Mouse (Mus musculus): ENCODE results near the gene Rad51c.
A peak's percentile ranks its signal among the peaks of the same experiment; 100 is the strongest.
"Not testable (repeated sequence)": the region's sequence is repeated elsewhere in the genome, so short reads cannot be mapped to it uniquely, and the experiment has no call there.

The Rad51c gene

GRCm38 (mm10) chr11:87432447-87432846 is 27.7 kb upstream of the Rad51c start:
- DNase-seq (ENCODE audit: low read depth, low spot score), result no peak

- DNase-seq (ENCODE audit: low read depth, low spot score), result not testable (repeated sequence)
Observed at GRCm38 (mm10) chr11:87431813-87432212, 27.1 kb upstream of the Rad51c start.

- DNase-seq (ENCODE audit: low read depth, low spot score), result no peak
Observed at GRCm38 (mm10) chr11:87430374-87430773, 25.6 kb upstream of the Rad51c start.

GRCm38 (mm10) chr11:87429363-87429762 is 24.6 kb upstream of the Rad51c start:
- DNase-seq (ENCODE audit: low read depth, low spot score), result no peak

GRCm38 (mm10) chr11:87428051-87428673 is 23.4 kb upstream of the Rad51c start:
- no peak for DNase-seq (ENCODE audit: low read depth, low spot score)

GRCm38 (mm10) chr11:87427273-87428050 is 22.7 kb upstream of the Rad51c start:
- DNase-seq (ENCODE audit: low read depth, low spot score), result no peak

- DNase-seq (ENCODE audit: low read depth, low spot score), result peak; percentile 86
Observed at GRCm38 (mm10) chr11:87426450-87427250, 21.9 kb upstream of the Rad51c start.

GRCm38 (mm10) chr11:87426121-87426449 is 21.3 kb upstream of the Rad51c start:
- DNase-seq (ENCODE audit: low read depth, low spot score), result no peak

GRCm38 (mm10) chr11:87423551-87424325 is 19.0 kb upstream of the Rad51c start:
- DNase-seq (ENCODE audit: low read depth, low spot score), result no peak

GRCm38 (mm10) chr11:87422511-87423340 is 18.0 kb upstream of the Rad51c start:
- DNase-seq (ENCODE audit: low read depth, low spot score), result peak; percentile 84

GRCm38 (mm10) chr11:87421760-87422201 is 17.0 kb upstream of the Rad51c start:
- DNase-seq (ENCODE audit: low read depth, low spot score), result no peak

GRCm38 (mm10) chr11:87420861-87421260 is 16.1 kb upstream of the Rad51c start:
- no peak for DNase-seq (ENCODE audit: low read depth, low spot score)

GRCm38 (mm10) chr11:87416120-87416519 is 11.4 kb upstream of the Rad51c start:
- DNase-seq (ENCODE audit: low read depth, low spot score), result no peak

GRCm38 (mm10) chr11:87413412-87413811 is 8.7 kb upstream of the Rad51c start:
- DNase-seq (ENCODE audit: low read depth, low spot score), result not testable (repeated sequence)

GRCm38 (mm10) chr11:87404111-87404853 is 472 bp downstream of the Rad51c start:
- peak; percentile 97 for DNase-seq (ENCODE audit: low read depth, low spot score)

GRCm38 (mm10) chr11:87398402-87398801 is 6.4 kb downstream of the Rad51c start:
- no peak for DNase-seq (ENCODE audit: low read depth, low spot score)

- DNase-seq (ENCODE audit: low read depth, low spot score), result no peak
Observed at GRCm38 (mm10) chr11:87393855-87394254, 10.9 kb downstream of the Rad51c start.

- DNase-seq (ENCODE audit: low read depth, low spot score), result no peak
Observed at GRCm38 (mm10) chr11:87385676-87386075, 19.1 kb downstream of the Rad51c start.

- no peak for DNase-seq (ENCODE audit: low read depth, low spot score)
Observed at GRCm38 (mm10) chr11:87384551-87384950, 20.2 kb downstream of the Rad51c start.
